Comparison of ENCODE assay signal across 8 mouse cellular contexts in the genomic region with DNA sequence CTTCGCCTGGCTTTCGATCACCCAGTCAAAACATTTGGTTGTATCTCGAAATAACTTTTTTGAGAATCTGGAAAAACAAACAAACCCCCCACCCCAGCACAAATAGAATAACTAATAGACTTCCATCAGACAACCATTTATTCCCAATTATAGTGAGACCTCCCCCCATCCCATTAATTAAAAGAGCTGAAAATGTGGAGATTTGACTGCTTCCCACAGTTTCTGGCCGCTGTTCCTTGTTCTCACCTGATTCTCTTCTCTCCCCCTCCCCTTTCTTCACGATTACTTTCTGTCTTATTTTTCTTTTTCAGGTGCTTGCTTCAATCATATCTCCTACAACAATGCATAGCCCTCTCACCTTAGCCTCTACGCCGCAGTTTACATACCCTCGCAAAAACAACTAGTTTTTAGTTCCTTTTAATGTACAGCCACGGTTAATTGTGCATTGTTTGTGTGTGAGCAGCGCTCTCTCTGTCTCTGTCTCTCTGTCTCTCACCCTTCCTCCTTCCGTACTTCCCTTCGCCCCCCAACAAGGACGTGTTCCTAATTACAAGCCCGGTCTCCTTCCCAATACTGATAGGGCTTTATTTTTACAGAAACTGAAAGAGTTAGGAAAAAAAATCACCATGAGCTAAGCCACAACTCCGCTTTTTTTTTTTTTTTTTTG.
DNase-seq lines count a peak whose midpoint lies in the region; ATAC-seq and TF ChIP-seq lines count a peak whose summit lies in the region.

No protein-coding gene starts in this region.

- H3K27ac ChIP-seq in spleen, adult 2 months (ENCODE audit: insufficient read depth, low read length): no peak overlapping the region
- H3K27ac ChIP-seq in heart, embryonic 11.5 days (ENCODE audit: low read depth, low read length): no peak overlapping the region
- no peak overlapping the region for H3K27ac ChIP-seq in limb, embryonic 11.5 days (replicated peaks; ENCODE audit: low read depth, low read length)
- no peak overlapping the region for H3K27ac ChIP-seq in olfactory bulb, adult 2 months (ENCODE audit: insufficient read depth, low read depth, low read length)

- no peak for TF ChIP-seq CTCF in spleen, adult 2 months (IDR thresholded peaks at IDR 0.05; ENCODE audit: extremely low read depth, insufficient read depth, insufficient read length, insufficient replicate concordance)
- TF ChIP-seq CTCF in olfactory bulb, adult 2 months (IDR thresholded peaks at IDR 0.05; ENCODE audit: insufficient read depth, low read depth, low read length): no peak

- H3K4me2 ChIP-seq in heart, embryonic 11.5 days: peak overlapping the region; percentile 92
- H3K4me2 ChIP-seq in limb, embryonic 11.5 days (ENCODE audit: low read depth, severe bottlenecking): peak overlapping the region; percentile 75

- ATAC-seq in heart, embryonic 11.5 days (replicated peaks; ENCODE audit: insufficient number of reproducible peaks, low FRiP score, low TSS enrichment): no peak
- no peak for ATAC-seq in limb, embryonic 11.5 days (ENCODE audit: insufficient number of reproducible peaks, low FRiP score, low TSS enrichment, low read depth)
- ATAC-seq in inflammation-experienced regulatory T-cells, adult 6 months: no peak

- DNase-seq in spleen, adult 2 months (ENCODE audit: low read depth in 1 of 2, low spot score in 2 of 2): no peak
- DNase-seq in spleen, postnatal 4 days (ENCODE audit: low spot score in 2 of 2): no peak
- DNase-seq in limb, embryonic 11.5 days (ENCODE audit: low spot score): peak; percentile 52
- DNase-seq in ovary, adult 18-20 months (ENCODE audit: low spot score): no peak
- no peak for DNase-seq in adrenal gland, postnatal 14 days

- H3K4me3 ChIP-seq in spleen, adult 2 months (ENCODE audit: extremely low read depth, insufficient read depth, insufficient read length): peak overlapping the region; percentile 59
- H3K4me3 ChIP-seq in heart, embryonic 11.5 days (ENCODE audit: low read depth, low read length): peak overlapping the region; percentile 47
- H3K4me3 ChIP-seq in limb, embryonic 11.5 days (ENCODE audit: low read depth, low read length): peak overlapping the region; percentile 30
- peak overlapping the region; percentile 31; the same call in 1 of the 2 replicates for H3K4me3 ChIP-seq in olfactory bulb, adult 2 months (ENCODE audit: insufficient read depth, low read depth, low read length)

- H3K9me3 ChIP-seq in heart, embryonic 11.5 days (replicated peaks; ENCODE audit: control insufficient read depth, low read length): no peaks in the 10 kb centered on the region
- H3K9me3 ChIP-seq in limb, embryonic 11.5 days (ENCODE audit: control insufficient read depth, low read length): no peaks in the 10 kb centered on the region

- 3% methylated on average over 15 of the region's 15 CpGs for WGBS in spleen, adult 2 months
- WGBS in heart, embryonic 11.5 days (ENCODE audit: insufficient replicate concordance): 1% methylated on average over 15 of the region's 15 CpGs
- WGBS in limb, embryonic 11.5 days: under 1% methylated on average over 15 of the region's 15 CpGs
- 9% methylated on average over 15 of the region's 15 CpGs for WGBS in olfactory bulb, adult 2 months

- H3K4me1 ChIP-seq in spleen, adult 2 months (ENCODE audit: control insufficient read depth, insufficient read depth, insufficient read length): peaks cover 26% of the 10 kb centered on the region
- H3K4me1 ChIP-seq in heart, embryonic 11.5 days (ENCODE audit: control insufficient read depth, insufficient read depth, low read length): peaks cover 25% of the 10 kb centered on the region
- H3K4me1 ChIP-seq in limb, embryonic 11.5 days (ENCODE audit: control insufficient read depth, insufficient read depth, low read length): peaks cover 37% of the 10 kb centered on the region
- H3K4me1 ChIP-seq in olfactory bulb, adult 2 months (ENCODE audit: control insufficient read depth, insufficient read depth, low read length): peaks cover 12% of the 10 kb centered on the region

- peaks cover 23% of the 10 kb centered on the region for H3K27me3 ChIP-seq in spleen, adult 2 months (ENCODE audit: control insufficient read depth, insufficient read depth, low read length)
- H3K27me3 ChIP-seq in heart, embryonic 11.5 days (ENCODE audit: control insufficient read depth, insufficient read depth, low read length): peaks cover 46% of the 10 kb centered on the region
- peaks cover 45% of the 10 kb centered on the region for H3K27me3 ChIP-seq in limb, embryonic 11.5 days (ENCODE audit: control insufficient read depth, insufficient read depth, low read length)

- H3K9ac ChIP-seq in heart, embryonic 11.5 days (ENCODE audit: low read depth, low read length): no peak overlapping the region
- H3K9ac ChIP-seq in limb, embryonic 11.5 days (ENCODE audit: low read length): no peak overlapping the region; the same call in 1 of the 2 replicates

- no peak for TF ChIP-seq POLR2A in spleen, adult 2 months (IDR thresholded peaks at IDR 0.05; ENCODE audit: low read depth, low read length)
- no peak for TF ChIP-seq POLR2A in olfactory bulb, adult 2 months (IDR thresholded peaks at IDR 0.05; ENCODE audit: insufficient read depth, low read depth, low read length)

- H3K36me3 ChIP-seq in spleen, adult 2 months (ENCODE audit: control insufficient read depth, insufficient read depth, low read length): no peaks in the 10 kb centered on the region
- H3K36me3 ChIP-seq in heart, embryonic 11.5 days (ENCODE audit: control insufficient read depth, insufficient read depth, low read length): no peaks in the 10 kb centered on the region
- no peaks in the 10 kb centered on the region for H3K36me3 ChIP-seq in limb, embryonic 11.5 days (ENCODE audit: control insufficient read depth, insufficient read depth, low read length)
